Mouse (Mus musculus) WW6 (cell line): ENCODE measurements at regions not wholly inside any gene's neighbourhood (a gene's known extent, or its start where the extent isn't known, plus 50 kb on each side); places are given as distances from the start of the nearest gene placed in this dataset.
"Not testable (repeated sequence)": the region's sequence is repeated elsewhere in the genome, so short reads cannot be mapped to it uniquely, and the experiment has no call there.

Source experiments
- DNase-seq: peaks from one replicate; pipeline ENCODE4 v3.0.0-alpha.2; 2013; ENCODE audit warnings: low read depth, low spot score

DNA sequence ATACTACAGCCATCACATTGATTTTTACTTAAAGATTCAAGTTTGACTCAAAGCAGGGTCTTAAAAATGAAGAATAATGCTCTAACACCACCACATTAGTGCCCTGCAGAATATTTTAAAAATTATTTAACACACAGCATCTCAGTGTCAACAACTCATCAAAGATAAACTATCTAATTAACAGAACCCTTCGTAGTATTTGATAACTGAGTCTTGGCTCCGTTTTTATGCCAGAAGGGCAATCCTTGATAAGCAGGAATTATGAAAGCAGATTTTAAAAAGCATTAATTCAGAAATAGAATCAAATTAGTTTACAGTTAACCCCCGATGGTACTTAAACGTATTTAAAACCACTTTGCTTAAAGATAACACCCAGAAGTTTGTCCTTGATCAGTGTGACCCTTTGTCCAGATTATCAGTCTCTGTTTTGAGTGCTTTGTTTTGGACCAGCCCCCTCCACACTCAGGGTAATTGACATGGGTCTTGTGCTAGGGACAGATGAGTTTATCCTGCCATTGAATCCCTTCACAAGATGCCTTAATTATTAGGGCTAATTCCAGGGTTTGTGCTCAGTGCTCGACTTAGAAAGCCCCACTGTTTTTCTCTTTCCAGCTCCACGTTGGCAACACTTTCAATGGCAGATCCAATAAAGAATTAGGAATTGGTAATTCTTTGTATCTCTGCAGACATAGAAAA lies 69.4 kb upstream of the Dph6 start:
- no peak for DNase-seq

DNA sequence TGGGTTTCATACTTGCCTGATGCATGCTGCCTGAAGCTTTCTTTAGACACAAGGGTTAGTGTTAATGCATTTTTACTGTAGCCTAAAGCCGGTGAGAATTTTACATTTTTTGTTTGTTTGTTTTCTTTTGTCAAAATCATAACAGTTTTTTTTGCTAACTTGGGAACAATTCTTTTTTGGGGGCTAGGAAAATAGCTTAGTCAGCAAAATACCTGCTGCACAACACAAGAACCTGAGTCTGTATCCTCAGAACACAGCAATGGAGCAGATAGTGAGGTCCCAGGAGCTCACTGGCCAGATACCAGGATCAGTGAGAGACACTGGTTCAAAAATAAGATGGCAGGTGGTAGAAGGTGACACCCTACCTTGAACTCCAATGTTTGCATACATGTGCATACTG lies 72.4 kb upstream of the Dph6 start:
- DNase-seq, result no peak

DNA sequence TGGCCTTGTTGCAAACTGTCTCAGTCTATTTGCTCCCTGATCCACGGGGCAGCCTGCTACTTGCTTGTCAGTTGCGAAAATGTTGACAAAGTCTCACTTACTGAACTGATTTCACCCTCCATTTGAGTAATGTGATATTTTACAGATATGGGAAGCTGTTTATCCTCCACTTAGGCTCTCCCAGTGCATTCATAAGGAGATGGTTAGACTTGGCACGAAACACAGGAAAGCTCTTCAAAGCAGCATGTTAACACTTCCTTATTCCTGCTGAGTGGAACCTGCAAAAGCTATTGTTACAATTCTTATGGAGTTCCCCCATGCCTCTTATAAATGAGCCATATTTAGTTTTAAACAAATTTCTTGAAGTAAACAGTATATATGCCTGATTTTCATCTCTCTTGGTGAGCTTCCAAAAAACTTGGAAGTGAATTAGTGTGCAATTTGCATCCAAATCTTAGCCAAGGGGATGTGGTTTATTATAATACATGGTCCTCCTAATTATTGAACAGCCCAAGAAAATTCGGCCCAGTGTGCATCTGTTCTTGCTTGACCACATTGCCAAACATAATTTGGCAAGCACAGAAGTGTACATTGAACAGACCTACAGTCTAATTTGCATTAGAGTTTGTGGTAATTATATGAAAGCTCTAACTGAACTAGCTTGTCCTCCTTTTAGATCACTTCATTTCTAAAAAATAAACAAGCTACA lies 80.3 kb upstream of the Dph6 start:
- no peak for DNase-seq

DNA sequence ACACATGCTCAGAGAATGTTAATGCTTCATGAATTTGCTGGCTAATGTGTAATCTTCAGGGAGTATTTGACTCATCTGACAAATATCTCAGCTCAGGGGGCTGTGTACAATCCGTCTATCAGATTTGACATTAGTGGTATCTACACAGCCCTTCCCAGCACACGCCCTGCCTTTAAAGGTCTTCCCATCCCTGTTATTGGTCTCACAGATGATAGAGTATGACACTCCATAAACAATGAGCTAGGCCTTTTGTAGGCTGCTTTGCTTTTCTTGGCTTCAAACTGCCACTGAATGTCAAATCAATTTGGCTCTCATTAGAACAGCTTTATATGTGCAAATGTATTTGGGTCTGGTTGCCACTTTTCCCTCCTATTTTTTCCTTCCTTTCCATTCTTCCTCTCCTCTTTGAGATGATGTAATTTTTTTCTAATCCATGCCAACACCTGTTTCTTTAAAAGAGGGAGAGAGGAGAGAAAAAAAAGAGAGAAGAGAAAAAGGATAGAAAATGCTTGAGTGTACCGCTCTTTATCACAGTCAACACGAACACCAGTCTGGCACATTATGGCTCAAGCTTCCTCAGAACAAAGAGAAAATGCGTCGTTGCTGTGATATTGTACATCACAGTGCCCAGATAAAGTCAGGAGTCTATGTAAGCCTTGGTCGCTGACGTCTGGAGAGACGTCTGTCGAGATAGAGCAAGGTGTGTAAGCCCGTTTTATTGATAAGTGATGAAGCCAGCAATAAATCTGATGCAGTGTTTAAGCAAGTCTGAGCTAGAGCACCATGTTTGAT lies 84.9 kb upstream of the Dph6 start:
- DNase-seq, result no peak

GRCm38 (mm10) chr2:114763276-114763675 lies 108.5 kb upstream of the Dph6 start:
- no peak for DNase-seq

DNA sequence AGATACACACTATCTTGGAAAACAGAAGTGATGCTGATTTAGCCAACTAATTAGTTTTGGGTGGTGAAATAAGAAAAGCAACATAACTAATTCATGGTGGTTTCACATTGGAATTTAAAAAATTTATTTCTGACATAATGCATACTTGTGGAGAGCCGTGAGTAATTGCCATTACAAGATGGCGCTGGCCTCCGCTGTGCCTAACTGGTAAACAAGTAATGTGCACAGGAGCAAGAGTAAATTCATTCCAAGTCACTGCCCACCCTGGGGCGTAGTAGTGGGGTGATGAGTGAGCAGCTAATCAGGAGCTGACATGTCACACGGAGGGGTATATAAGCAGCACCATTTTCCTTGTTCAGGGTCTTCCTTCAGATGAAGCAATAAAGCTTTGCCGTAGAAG lies 119.0 kb upstream of the Dph6 start:
- DNase-seq, result not testable (repeated sequence)

GRCm38 (mm10) chr2:114774278-114774677 lies 119.5 kb upstream of the Dph6 start:
- no peak for DNase-seq

- no peak for DNase-seq
These were observed 120.8 kb upstream of the Dph6 start for GRCm38 (mm10) chr2:114775532-114775931.

DNA sequence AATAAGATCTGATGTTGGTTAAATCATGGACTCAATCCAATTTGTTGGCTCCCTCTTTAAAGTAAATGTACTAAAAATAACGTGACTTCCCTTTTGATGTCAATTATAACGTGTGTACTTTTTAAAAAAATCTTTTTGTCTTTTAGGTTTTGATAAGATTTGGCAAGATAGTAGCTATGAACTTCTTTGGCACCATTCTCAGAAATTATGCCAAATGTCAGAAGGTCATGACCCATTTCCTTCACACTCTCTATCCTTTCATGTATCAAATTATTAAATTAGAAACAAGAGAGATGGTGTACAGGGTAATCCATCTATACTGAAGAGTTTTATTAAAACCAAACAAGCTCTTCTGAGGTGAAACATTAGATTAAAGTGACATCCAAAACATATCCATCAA lies 121.4 kb upstream of the Dph6 start:
- no peak for DNase-seq

DNA sequence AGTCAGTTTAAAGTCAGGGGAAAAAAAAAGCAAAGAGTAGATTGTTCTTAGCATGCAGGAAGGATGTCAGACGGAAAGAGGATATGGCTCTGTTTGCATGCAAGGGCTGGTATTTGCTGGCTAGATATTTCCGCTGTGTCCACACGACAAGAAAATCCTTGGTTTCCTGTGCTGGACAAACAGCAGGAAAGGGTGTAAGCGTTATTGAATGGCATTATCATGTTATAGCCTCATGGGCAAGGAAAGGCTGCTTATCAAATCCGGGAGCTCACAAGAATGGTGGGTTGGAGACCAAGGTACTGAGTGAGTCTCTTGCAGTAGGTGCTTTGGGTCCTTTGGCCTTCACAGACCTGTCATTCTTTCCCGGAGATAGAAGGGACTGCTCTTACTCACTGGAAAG lies 127.7 kb upstream of the Dph6 start:
- DNase-seq, result no peak

DNA sequence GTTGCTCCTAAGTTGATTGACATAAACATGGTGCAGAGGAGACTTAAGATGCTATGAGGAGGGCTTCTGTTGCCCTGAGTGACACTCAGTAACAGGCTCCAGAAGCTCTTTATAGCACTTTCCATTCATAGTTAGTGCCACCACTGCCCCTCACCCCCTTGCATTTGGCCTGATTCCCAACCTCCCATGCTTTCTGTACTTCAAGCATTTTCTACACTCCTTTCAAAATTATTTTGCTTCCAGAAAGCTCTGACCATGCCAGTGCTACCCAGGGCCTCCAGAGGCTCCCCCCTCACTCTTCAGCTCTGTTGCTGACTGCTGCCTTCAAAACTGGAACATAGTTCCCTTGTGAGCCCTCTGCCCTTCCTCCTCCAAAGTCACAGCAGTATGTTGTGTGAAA lies 129.4 kb upstream of the Dph6 start:
- DNase-seq, result no peak

- no peak for DNase-seq
These were observed 133.5 kb upstream of the Dph6 start for GRCm38 (mm10) chr2:114788251-114788650.

DNA sequence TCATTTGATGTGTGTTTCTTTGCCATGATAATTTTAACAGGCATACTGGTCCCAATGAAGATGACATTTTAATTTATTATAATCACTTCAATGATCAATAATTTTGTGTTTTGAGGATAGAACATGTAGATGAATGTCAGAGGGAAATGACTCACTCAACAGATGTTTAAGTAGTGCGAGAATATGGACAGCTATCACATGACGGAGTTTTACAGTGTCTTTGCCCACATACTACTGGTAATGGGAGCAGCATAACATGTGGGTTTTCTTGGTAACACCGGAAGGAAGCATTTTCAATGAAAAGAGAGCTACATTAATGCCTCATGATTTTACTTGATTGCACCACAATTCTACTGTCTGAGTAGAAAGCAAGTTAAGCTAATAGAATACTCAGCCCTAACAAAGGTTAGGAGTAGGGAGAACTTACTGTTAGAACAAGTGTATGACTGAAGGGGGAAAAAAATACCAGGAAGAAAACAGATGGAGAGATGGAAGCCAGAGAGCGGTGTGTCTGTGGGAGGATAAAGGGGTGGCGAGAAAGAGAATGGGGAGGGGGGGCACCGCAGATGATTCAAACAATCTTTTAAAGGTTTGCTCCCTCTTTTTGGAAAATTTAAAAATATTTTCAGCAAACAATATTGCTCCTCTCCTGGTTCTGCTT lies 142.0 kb upstream of the Dph6 start:
- no peak for DNase-seq

DNA sequence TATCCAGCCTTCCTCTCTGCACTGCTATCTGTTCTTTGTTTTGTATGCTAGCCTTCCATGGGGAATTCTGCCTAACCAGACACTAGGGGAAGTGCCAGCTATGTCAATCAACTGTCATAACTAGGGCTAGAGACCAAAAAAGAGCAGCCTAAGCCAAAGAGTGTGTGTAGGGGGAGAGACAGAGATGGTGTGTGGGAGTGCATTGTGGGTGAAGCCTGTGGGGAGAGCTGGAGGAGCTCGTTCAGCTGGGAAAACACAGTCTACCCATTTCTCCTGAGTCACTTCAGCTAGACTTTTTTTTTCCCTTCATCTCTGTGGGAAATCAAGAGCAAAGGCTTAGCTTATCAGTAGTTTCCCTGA lies 142.5 kb upstream of the Dph6 start:
- no peak for DNase-seq

DNA sequence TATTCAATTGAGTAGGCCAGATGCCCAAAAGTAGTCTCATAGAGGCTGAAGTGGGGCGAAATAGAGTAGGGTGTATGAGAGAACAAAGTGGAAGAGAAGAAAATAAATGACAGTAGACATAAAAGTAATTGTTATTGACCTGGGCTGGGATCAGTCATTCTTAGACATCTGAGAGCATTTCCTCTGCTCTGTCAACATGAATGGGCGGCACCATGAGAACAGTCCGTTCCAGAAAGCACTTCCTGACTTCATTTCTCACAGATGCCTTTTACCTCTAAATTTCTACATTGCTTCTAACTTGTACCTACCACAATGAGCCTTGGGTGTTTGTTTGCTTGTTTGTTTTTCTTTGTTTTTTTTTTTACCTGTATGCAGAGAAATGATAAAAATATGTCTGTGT lies 148.5 kb upstream of the Dph6 start:
- DNase-seq, result no peak

DNA sequence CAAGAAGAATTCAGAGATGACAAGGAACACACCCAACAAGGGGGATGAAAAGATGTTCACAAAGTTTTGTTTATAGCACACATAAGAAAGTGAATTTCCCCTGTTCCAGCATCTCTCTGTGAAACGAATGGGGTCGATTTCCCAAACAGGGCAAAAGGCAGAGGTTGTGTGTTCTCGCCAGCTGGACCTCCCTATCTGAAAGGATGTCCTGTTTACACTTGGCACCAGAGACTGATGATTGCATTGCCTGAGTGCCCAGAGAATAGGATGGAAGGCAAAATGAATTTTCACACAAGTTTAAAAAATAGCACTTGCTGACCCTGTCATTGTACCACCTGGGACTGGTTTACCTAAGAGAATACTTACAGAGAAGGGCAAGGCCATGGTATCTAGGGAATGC lies 149.2 kb upstream of the Dph6 start:
- no peak for DNase-seq

- DNase-seq, result no peak
These were observed 150.8 kb upstream of the Dph6 start for GRCm38 (mm10) chr2:114805436-114806047.

- DNase-seq, result no peak
These were observed 153.3 kb upstream of the Dph6 start for GRCm38 (mm10) chr2:114808046-114808445.

DNA sequence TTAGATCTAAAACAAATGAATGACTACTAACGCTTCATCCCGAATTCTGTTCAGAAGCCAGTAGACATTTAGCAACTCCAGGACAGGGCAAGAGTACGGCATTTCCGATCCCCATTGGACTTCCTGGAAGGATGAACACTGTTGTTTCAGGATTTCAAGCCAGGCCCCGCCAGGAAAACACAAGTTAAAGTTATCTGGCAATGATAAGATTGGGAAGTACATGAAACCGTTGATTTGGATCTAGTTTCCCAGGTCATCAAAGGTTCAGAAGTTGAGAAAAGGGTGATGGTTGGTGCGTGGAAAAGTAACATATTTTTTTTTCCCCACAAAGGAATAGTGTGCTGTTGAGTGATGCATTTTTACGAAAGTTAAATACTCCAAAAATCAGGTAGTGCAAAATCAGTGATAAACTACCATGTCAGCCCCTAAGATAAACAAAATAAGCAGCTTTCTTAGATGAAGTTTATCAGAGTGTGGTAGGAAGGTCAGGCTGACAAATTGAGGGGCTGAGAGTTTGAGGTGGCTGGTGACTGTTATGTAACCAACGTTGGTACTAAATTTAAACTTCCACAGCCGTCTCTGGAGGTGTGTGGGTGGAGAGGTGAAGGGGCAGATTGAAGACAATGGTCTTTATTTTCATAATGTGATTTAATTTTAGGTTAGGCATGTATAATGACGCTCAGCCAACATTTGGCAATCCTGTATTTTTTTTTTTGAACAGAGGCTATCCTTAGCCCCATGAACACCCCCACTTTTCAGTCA lies 157.6 kb upstream of the Dph6 start:
- no peak for DNase-seq

- no peak for DNase-seq
These were observed 158.1 kb upstream of the Dph6 start for GRCm38 (mm10) chr2:114812903-114813290.

DNA sequence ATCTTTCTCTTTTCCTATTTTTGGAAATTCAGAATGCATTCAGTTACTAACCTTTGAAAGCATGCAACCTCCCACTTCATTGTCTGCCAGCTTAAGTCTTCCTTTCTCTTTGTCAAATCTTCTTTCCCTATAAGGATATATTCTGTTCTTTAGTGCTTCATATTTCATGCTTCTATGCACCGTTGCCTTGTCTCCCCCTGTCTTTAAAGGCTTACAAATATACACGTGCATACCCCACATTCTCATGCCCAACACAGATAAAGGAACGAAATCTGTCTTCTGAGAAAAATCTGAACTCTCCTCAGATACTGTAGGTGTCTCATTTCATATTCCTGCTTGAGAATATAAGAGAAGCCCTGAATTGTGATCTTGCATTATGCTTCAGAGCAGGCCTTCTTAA lies 167.9 kb upstream of the Dph6 start:
- no peak for DNase-seq
